Mouse (Mus musculus) C2C12 (cell line): ENCODE measurements around the gene Trpv4.

Experiments
- CEBPB ChIP-seq: IDR thresholded peaks from one replicate; pipeline ENCODE4 v1.6.1; 2011; ENCODE audit warnings: low read depth, mild to moderate bottlenecking, control low read depth, moderate library complexity
- CTCF ChIP-seq: IDR thresholded peaks from one replicate; pipeline ENCODE4 v1.5.1; 2011; ENCODE audit not compliant: control insufficient read depth, insufficient read depth, insufficient read length
- FOSL1 ChIP-seq: IDR thresholded peaks from one replicate; pipeline ENCODE4 v1.8.0; 2011; ENCODE audit warnings: mild to moderate bottlenecking, low read length; ENCODE audit not compliant: poor library complexity, insufficient read depth, severe bottlenecking
- MAX ChIP-seq: IDR thresholded peaks from one replicate; pipeline ENCODE4 v1.6.1; 2011; ENCODE audit warnings: mild to moderate bottlenecking, control low read depth
- MYOD1 ChIP-seq: IDR thresholded peaks from one replicate; pipeline ENCODE4 v1.6.1; 2011; ENCODE audit warnings: low read depth; ENCODE audit not compliant: control insufficient read depth, insufficient read length
- USF1 ChIP-seq: IDR thresholded peaks from one replicate; pipeline ENCODE4 v1.6.1; 2011; ENCODE audit warnings: low read depth, mild to moderate bottlenecking, control low read depth, moderate library complexity

DNA sequence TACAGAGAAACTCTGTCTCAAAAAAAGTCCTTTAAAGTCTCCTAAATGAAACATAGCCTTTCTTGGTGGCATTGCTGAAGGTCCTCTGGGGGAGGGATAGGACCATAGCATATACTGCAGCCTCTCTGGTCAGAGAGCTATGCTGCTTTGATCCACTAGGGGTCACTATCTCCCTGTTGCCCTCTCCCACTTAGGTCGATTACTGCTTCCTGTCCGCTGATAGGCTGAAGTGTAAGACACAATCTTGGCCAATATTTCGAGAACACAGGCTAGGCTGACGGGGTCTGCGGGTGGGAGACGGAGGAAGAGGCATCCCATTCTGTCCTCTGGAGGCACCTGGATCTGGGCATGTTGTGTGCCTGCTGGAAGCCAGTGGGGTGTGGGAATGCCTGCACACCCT lies 37.9 kb downstream of the Trpv4 start:
- TF ChIP-seq CTCF (peak; percentile 34), CEBPB (no peak), USF1 (no peak), MAX (no peak), FOSL1 (no peak), MYOD1 (no peak)
